Mouse (Mus musculus): ENCODE results near the gene Syk. TPM values are rescaled to one million over a fixed set of nuclear protein-coding genes. Genes with fewer than 3 reads are reported as not detected.

Syk gene
- polyA plus RNA-seq, 1 experiment from 2014 or later, result 2.2 TPM

DNA sequence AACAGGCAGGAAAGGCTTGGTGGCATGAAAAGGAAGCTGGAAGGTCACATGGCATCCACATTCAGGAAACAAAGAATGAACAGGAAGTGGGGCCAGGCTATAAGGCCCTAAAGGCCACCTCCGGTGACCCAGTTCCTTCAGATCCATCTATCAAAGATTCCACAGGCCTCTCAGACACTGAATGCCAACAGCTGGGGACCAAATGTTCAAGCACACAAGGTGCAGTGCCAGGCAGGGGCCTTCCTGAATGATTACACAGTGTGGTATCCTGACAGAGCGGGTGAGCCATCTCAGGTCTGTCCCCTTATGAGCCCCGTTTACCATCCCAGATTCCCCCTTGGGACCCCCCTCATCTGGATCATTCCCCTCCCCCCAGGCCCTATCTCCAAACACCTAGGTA, 63.6 kb downstream of the Syk start:
- Histone ChIP-seq H3K4me3 (ENCODE audit: low read depth, low read length) (no peak overlapping the region), H3K27me3 (ENCODE audit: control insufficient read depth, insufficient read depth, low read length) (no peaks in the 10 kb centered on the region), H3K9ac (ENCODE audit: low read length) (no peak overlapping the region), H3K27ac (ENCODE audit: low read depth, low read length) (no peak overlapping the region), H3K36me3 (ENCODE audit: control insufficient read depth, insufficient read depth, low read length) (no peaks in the 10 kb centered on the region), H3K9me3 (ENCODE audit: control insufficient read depth, low read length) (no peaks in the 10 kb centered on the region), H3K4me1 (replicated peaks; ENCODE audit: control insufficient read depth, insufficient read depth, low read length) (no peaks in the 10 kb centered on the region), H3K4me2 (ENCODE audit: low read depth, low read length, severe bottlenecking) (no peak overlapping the region)
- ATAC-seq (replicated peaks; ENCODE audit: low FRiP score) (no peak), DNase-seq (ENCODE audit: low spot score) (no peak)
- WGBS, result 84% methylated on average over 3 of the region's 3 CpGs

DNA sequence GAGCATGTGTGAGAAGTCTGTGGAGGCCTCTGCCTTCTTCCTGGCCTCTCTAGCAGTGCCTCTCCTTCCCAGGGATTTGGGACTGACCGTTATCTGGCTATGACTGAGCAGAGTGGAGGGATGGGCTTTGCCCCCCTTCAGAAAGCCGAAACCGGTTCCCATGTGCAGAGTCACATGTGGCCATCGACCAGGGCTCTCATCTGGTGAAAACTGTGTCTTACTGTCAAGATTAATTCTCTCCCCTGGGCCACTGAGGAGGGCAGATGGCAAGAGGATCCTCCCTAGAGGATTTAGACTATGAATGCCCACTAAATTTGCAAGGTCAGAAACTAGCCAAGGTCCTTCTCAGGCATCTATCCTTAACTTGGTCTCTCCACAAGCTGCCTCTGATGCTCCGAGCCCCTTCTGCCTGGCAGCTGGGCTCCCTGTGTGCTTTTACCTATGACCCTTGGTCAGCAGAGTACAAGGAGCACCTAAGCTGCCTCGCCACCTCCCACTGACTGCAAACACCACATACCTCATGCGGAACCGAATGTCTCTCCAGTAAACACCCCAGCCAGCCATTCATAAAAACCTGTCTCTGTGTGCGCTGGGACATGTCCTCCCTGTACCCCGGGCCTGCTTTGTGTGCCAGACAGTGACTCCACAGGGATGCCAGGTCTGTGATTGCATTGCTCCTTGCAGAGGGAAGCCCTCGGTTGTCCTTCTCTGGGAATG, 65.2 kb downstream of the Syk start:
- WGBS, result 68% methylated on average over 11 of the region's 11 CpGs
- DNase-seq (ENCODE audit: low spot score), result no peak
- no peak for ATAC-seq (replicated peaks; ENCODE audit: low FRiP score)

DNA sequence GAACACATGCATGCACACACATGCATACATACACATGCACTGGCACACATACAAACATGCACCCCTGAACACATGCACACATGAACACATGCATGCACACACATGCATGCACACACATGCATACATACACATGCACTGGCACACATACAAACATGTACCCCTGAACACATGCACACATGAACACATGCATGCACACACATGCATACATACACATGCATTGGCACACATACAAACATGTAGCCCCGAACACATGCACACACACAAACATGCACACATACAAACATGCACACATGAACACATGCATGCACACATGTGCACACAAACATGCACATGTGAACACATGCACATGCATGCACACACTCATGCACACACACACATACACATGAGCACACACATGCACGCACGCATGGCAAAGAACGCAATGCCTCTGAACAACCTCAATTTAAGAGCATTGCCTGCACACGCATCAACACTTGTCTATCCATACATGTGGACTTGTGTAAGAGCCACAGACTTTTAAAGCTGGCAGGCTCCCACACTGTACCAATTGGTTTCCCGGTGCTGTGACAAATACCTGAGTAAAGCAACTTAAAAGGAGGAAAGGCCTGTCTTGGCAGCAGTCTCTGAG, 66.9 kb downstream of the Syk start:
- no peaks in the 10 kb centered on the region for H3K36me3 ChIP-seq (ENCODE audit: control insufficient read depth, insufficient read depth, low read length)
- H3K4me3 ChIP-seq (ENCODE audit: low read depth, low read length), result no peak overlapping the region
- no peak for ATAC-seq (replicated peaks; ENCODE audit: low FRiP score)
- no peak for DNase-seq (ENCODE audit: low spot score)
- no peaks in the 10 kb centered on the region for H3K27me3 ChIP-seq (ENCODE audit: control insufficient read depth, insufficient read depth, low read length)
- 94% methylated on average over 6 of the region's 6 CpGs for WGBS
- no peak overlapping the region for H3K4me2 ChIP-seq (ENCODE audit: low read depth, low read length, severe bottlenecking)
- H3K4me1 ChIP-seq (replicated peaks; ENCODE audit: control insufficient read depth, insufficient read depth, low read length), result no peaks in the 10 kb centered on the region
- H3K9ac ChIP-seq (ENCODE audit: low read length), result no peak overlapping the region
- no peaks in the 10 kb centered on the region for H3K9me3 ChIP-seq (ENCODE audit: control insufficient read depth, low read length)
- H3K27ac ChIP-seq (ENCODE audit: low read depth, low read length), result no peak overlapping the region

More for the DNA sequence above, 65.2 kb downstream of the Syk start:
- Histone ChIP-seq H3K4me3 (ENCODE audit: low read depth, low read length) (no peak overlapping the region), H3K36me3 (ENCODE audit: control insufficient read depth, insufficient read depth, low read length) (no peaks in the 10 kb centered on the region), H3K4me1 (replicated peaks; ENCODE audit: control insufficient read depth, insufficient read depth, low read length) (no peaks in the 10 kb centered on the region), H3K27me3 (ENCODE audit: control insufficient read depth, insufficient read depth, low read length) (no peaks in the 10 kb centered on the region), H3K9me3 (ENCODE audit: control insufficient read depth, low read length) (no peaks in the 10 kb centered on the region), H3K4me2 (ENCODE audit: low read depth, low read length, severe bottlenecking) (no peak overlapping the region), H3K9ac (ENCODE audit: low read length) (no peak overlapping the region), H3K27ac (ENCODE audit: low read depth, low read length) (no peak overlapping the region)

DNA sequence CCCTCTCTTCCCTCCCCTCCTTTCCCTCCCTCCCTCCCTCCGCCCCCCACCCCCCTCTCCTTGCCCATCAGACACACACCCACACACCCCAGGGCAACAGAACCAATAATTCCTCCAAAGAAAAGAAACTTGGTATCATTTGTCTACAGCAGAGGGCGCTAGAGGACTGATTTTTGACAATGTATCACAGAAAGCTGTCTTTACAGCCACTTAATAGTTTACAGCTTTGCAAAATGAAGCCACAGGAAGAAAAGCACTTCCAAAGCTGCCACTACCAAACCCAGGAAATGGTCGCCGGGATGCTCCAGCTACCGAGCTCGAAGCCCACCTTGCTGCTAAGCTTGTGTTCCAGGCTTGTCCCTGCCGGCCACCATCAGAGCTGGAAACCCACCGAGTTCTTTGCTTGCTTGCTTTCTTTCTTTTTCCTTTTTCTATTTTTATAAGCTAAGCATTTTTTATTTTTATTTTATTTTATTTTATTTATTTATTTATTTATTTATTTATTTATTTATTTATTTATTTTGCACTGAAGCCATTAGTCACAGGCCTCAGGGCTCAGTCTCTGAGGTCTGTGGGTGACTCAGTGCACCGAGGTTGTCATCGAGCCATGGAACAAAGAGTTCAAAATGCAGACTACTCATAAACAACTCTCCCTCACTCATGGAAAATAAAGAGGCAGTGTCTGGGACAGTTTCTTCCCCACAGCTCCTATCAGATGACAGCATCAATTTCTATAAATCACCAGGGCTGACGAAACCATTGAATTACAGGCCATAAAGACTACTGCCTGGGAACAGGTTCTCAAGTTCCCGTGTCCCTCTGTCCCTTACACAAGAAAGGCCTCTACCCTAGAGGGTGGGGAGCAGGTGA, 68.6 kb downstream of the Syk start:
- H3K9ac ChIP-seq (ENCODE audit: low read length), result no peak overlapping the region
- no peak overlapping the region for H3K4me3 ChIP-seq (ENCODE audit: low read depth, low read length)
- ATAC-seq (replicated peaks; ENCODE audit: low FRiP score), result no peak
- 61% methylated on average over 11 of the region's 12 CpGs for WGBS
- no peak overlapping the region for H3K4me2 ChIP-seq (ENCODE audit: low read depth, low read length, severe bottlenecking)
- DNase-seq (ENCODE audit: low spot score), result peak; percentile 54
- H3K27ac ChIP-seq (ENCODE audit: low read depth, low read length), result no peak overlapping the region
- no peaks in the 10 kb centered on the region for H3K4me1 ChIP-seq (replicated peaks; ENCODE audit: control insufficient read depth, insufficient read depth, low read length)
- no peaks in the 10 kb centered on the region for H3K9me3 ChIP-seq (ENCODE audit: control insufficient read depth, low read length)
- no peaks in the 10 kb centered on the region for H3K27me3 ChIP-seq (ENCODE audit: control insufficient read depth, insufficient read depth, low read length)
- no peaks in the 10 kb centered on the region for H3K36me3 ChIP-seq (ENCODE audit: control insufficient read depth, insufficient read depth, low read length)

DNA sequence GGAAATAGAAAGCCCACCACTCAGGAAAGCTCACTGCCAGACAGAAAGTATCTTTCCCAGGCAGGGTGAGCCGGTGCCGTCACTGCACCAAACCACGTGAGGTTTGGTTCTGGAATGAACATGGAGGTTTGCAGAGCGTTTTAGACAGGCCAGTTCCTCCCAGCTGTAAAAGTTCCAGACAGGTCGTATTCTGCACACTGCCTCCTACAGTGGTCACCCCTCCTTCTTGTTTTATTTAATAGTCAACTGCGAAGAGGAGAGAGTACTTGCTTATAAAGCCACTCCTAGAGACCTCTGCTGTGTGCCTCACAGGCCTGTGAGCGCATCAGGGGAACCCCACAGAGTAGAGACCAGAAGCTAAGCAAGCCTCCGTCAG, 69.3 kb downstream of the Syk start:
- no peak for ATAC-seq (replicated peaks; ENCODE audit: low FRiP score)
- H3K36me3 ChIP-seq (ENCODE audit: control insufficient read depth, insufficient read depth, low read length), result no peaks in the 10 kb centered on the region
- no peak overlapping the region for H3K4me3 ChIP-seq (ENCODE audit: low read depth, low read length)
- no peaks in the 10 kb centered on the region for H3K4me1 ChIP-seq (replicated peaks; ENCODE audit: control insufficient read depth, insufficient read depth, low read length)
- no peaks in the 10 kb centered on the region for H3K9me3 ChIP-seq (ENCODE audit: control insufficient read depth, low read length)
- no peaks in the 10 kb centered on the region for H3K27me3 ChIP-seq (ENCODE audit: control insufficient read depth, insufficient read depth, low read length)
- H3K9ac ChIP-seq (ENCODE audit: low read length), result no peak overlapping the region
- no peak for DNase-seq (ENCODE audit: low spot score)
- H3K4me2 ChIP-seq (ENCODE audit: low read depth, low read length, severe bottlenecking), result no peak overlapping the region
- WGBS, result 86% methylated on average over 8 of the region's 8 CpGs
- H3K27ac ChIP-seq (ENCODE audit: low read depth, low read length), result no peak overlapping the region

DNA sequence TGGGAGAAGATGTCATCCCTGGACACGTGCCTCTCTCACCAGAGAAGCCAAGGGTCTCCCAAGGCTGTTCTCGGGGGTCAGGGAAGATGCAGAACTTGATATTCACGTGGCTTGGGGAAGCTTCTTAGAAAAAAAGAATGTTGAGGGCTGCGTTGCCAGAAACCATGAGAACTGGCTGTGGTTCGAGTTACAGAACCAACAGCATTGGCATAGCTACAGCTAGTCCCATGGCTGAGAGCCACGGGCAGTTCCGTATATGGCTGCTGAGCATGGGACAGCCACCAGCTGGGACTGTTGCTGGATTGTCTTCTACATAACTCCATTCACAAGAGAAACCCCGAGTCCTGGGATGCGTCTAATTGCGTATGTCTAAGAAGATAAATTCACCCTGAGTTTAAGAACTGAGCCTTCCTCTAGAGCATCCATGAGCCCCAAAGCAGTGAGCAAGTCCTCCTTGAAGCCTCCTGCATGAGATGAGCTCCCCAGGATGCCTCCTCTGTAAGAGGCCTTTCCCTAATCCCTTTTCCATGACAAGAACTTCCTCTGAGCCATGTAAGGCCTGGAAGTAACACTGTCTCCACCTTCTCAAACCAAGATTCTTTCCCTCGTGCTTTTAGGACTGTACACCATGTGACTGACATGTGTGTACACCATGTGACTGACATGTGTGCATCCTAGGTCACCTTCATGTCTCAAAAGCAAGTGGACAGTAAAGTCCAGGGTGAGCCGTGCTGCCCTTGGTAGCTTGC, 71.3 kb downstream of the Syk start:
- H3K36me3 ChIP-seq (ENCODE audit: control insufficient read depth, insufficient read depth, low read length), result no peaks in the 10 kb centered on the region
- no peak overlapping the region for H3K9ac ChIP-seq (ENCODE audit: low read length)
- H3K4me1 ChIP-seq (replicated peaks; ENCODE audit: control insufficient read depth, insufficient read depth, low read length), result no peaks in the 10 kb centered on the region
- no peak overlapping the region for H3K27ac ChIP-seq (ENCODE audit: low read depth, low read length)
- H3K9me3 ChIP-seq (ENCODE audit: control insufficient read depth, low read length), result no peaks in the 10 kb centered on the region
- no peak for DNase-seq (ENCODE audit: low spot score)
- H3K4me3 ChIP-seq (ENCODE audit: low read depth, low read length), result no peak overlapping the region
- 79% methylated on average over 12 of the region's 12 CpGs for WGBS
- no peak for ATAC-seq (replicated peaks; ENCODE audit: low FRiP score)
- no peak overlapping the region for H3K4me2 ChIP-seq (ENCODE audit: low read depth, low read length, severe bottlenecking)
- no peaks in the 10 kb centered on the region for H3K27me3 ChIP-seq (ENCODE audit: control insufficient read depth, insufficient read depth, low read length)

DNA sequence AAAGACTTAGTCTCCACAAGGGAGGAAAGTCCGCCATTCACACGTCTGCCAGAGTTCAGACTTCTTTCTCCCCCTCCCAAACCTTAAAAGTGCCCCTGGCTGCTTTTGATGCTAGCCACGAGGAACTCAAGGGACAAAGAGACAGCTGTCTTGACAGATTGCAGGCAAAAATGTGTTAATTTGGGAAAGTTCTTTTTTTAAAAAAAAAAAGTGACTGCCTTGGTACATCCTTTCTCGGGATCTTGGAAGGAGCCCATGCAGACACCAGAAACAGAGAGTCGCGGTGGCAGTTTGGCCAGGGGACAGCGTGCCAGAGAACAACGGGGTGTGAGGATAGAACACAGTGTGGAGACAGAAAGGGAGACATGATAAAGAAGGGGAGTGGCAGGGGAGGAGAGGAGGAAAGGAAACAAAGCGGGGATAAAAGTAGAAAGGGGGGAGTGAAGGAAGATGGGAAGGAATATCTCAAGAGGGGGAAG, 71.9 kb downstream of the Syk start:
- Histone ChIP-seq H3K4me2 (ENCODE audit: low read depth, low read length, severe bottlenecking) (no peak overlapping the region), H3K27ac (ENCODE audit: low read depth, low read length) (no peak overlapping the region), H3K9ac (ENCODE audit: low read length) (no peak overlapping the region), H3K36me3 (ENCODE audit: control insufficient read depth, insufficient read depth, low read length) (no peaks in the 10 kb centered on the region), H3K4me3 (ENCODE audit: low read depth, low read length) (no peak overlapping the region), H3K4me1 (replicated peaks; ENCODE audit: control insufficient read depth, insufficient read depth, low read length) (no peaks in the 10 kb centered on the region), H3K9me3 (ENCODE audit: control insufficient read depth, low read length) (no peaks in the 10 kb centered on the region), H3K27me3 (ENCODE audit: control insufficient read depth, insufficient read depth, low read length) (no peaks in the 10 kb centered on the region)
- 58% methylated on average over 9 of the region's 9 CpGs for WGBS
- no peak for DNase-seq (ENCODE audit: low spot score)
- ATAC-seq (replicated peaks; ENCODE audit: low FRiP score), result no peak

DNA sequence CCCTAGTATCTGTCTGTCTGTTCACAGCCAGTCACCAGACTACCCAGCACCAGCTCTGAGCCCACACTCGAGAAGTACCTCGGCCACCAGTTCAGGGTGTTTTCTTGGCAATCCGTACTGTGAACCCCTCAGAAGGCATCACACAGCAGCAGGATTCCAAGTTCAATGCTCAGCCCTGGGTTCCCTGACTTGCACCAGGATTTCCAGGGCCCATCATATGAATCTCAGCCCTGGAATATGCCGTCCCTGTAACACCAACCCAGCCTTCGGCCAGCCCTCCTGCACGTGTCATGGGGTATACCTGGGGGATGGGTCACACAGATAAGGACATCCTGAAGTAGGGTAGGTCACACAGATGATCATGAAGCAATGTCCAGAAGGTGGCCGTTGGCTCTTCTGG, 75.0 kb downstream of the Syk start:
- no peak for ATAC-seq (replicated peaks; ENCODE audit: low FRiP score)
- DNase-seq (ENCODE audit: low spot score), result no peak
- no peaks in the 10 kb centered on the region for H3K36me3 ChIP-seq (ENCODE audit: control insufficient read depth, insufficient read depth, low read length)
- no peak overlapping the region for H3K9ac ChIP-seq (ENCODE audit: low read length)
- no peak overlapping the region for H3K27ac ChIP-seq (ENCODE audit: low read depth, low read length)
- H3K9me3 ChIP-seq (ENCODE audit: control insufficient read depth, low read length), result no peaks in the 10 kb centered on the region
- WGBS, result 90% methylated on average over 7 of the region's 7 CpGs
- H3K4me3 ChIP-seq (ENCODE audit: low read depth, low read length), result no peak overlapping the region
- H3K27me3 ChIP-seq (ENCODE audit: control insufficient read depth, insufficient read depth, low read length), result no peaks in the 10 kb centered on the region
- H3K4me1 ChIP-seq (replicated peaks; ENCODE audit: control insufficient read depth, insufficient read depth, low read length), result no peaks in the 10 kb centered on the region
- H3K4me2 ChIP-seq (ENCODE audit: low read depth, low read length, severe bottlenecking), result no peak overlapping the region

Data from forebrain, embryonic 11.5 days (tissue).